Comparison of ENCODE assay signal across 8 mouse cellular contexts in genomic region chr8:106871328-106871926, GRCm38 (mm10). TPM values are rescaled to one million over a fixed set of nuclear protein-coding genes. Genes with fewer than 3 reads are reported as not detected.
DNase-seq lines count a peak whose midpoint lies in the region; ATAC-seq and TF ChIP-seq lines count a peak whose summit lies in the region.

No protein-coding gene starts in this region.

- no peak for ATAC-seq in heart, postnatal 0 days (ENCODE audit: insufficient read depth, low read depth)
- ATAC-seq in liver, embryonic 13.5 days (ENCODE audit: low read depth) = no peak
- peak; percentile 5; the same call in 1 of the 2 replicates for ATAC-seq in stomach, postnatal 0 days (ENCODE audit: low FRiP score, low TSS enrichment)

- no peaks in the 10 kb centered on the region for H3K9me3 ChIP-seq in heart, embryonic 10.5 days
- no peaks in the 10 kb centered on the region for H3K9me3 ChIP-seq in heart, postnatal 0 days (replicated peaks; ENCODE audit: control insufficient read depth, low read length)
- H3K9me3 ChIP-seq in liver, embryonic 13.5 days (replicated peaks) = no peaks in the 10 kb centered on the region
- H3K9me3 ChIP-seq in stomach, postnatal 0 days (ENCODE audit: control insufficient read depth, low read length) = no peaks in the 10 kb centered on the region

- no peak for TF ChIP-seq EP300 in heart, postnatal 0 days (IDR thresholded peaks at IDR 0.05; ENCODE audit: low read depth)
- TF ChIP-seq EP300 in stomach, postnatal 0 days (optimal IDR thresholded peaks at IDR 0.05) = no peak

- intact Hi-C loops in heart, postnatal 14 days (cut with DNase I) = loop anchor here (2.0 to 5.0 kb wide), 2 partner anchors 33 to 154 kb away; no protein-coding TSS in a partner anchor

- H3K4me1 ChIP-seq in heart, embryonic 10.5 days = peaks cover 38% of the 10 kb centered on the region
- H3K4me1 ChIP-seq in heart, postnatal 0 days (ENCODE audit: control insufficient read depth, insufficient read depth) = peaks cover 23% of the 10 kb centered on the region
- H3K4me1 ChIP-seq in liver, embryonic 13.5 days (replicated peaks) = peaks cover 30% of the 10 kb centered on the region
- H3K4me1 ChIP-seq in stomach, postnatal 0 days (replicated peaks; ENCODE audit: control insufficient read depth, insufficient read depth) = peaks cover 9% of the 10 kb centered on the region

- DNase-seq in heart, embryonic 10.5 days (ENCODE audit: low spot score) = no peak
- no peak for DNase-seq in heart, postnatal 14 days
- DNase-seq in brain, adult 2 months (ENCODE audit: low read depth, low spot score) = peak; percentile 40
- DNase-seq in heart, postnatal 0 days (ENCODE audit: low spot score) = no peak
- no peak for DNase-seq in liver, embryonic 13.5 days
- no peak for DNase-seq in stomach, postnatal 0 days (ENCODE audit: low spot score)
- no peak for DNase-seq in left cerebral cortex, adult 11 months (ENCODE audit: low spot score)
- DNase-seq in ovary, adult 18-20 months (ENCODE audit: low spot score) = no peak

- peak overlapping the region; percentile 100 for H3K4me2 ChIP-seq in heart, postnatal 0 days (ENCODE audit: low read depth, low read length)
- H3K4me2 ChIP-seq in liver, embryonic 13.5 days = peak overlapping the region; percentile 68
- H3K4me2 ChIP-seq in stomach, postnatal 0 days (replicated peaks; ENCODE audit: low read depth) = peak overlapping the region; percentile 99

- peaks cover 76% of the 10 kb centered on the region for H3K27me3 ChIP-seq in heart, embryonic 10.5 days (ENCODE audit: insufficient read depth, poor library complexity, severe bottlenecking)
- no peaks in the 10 kb centered on the region for H3K27me3 ChIP-seq in heart, postnatal 0 days (ENCODE audit: control insufficient read depth, insufficient read depth, low read length)
- H3K27me3 ChIP-seq in liver, embryonic 13.5 days = peaks cover 76% of the 10 kb centered on the region
- no peaks in the 10 kb centered on the region for H3K27me3 ChIP-seq in stomach, postnatal 0 days (ENCODE audit: control insufficient read depth, insufficient read depth, low read length)

- peak overlapping the region; percentile 54 for H3K9ac ChIP-seq in heart, postnatal 0 days (replicated peaks; ENCODE audit: low read depth, low read length)
- no peak overlapping the region for H3K9ac ChIP-seq in liver, embryonic 13.5 days
- H3K9ac ChIP-seq in stomach, postnatal 0 days (ENCODE audit: low read length) = peak overlapping the region; percentile 67

- peaks cover 12% of the 10 kb centered on the region for H3K36me3 ChIP-seq in heart, embryonic 10.5 days
- peaks cover 7% of the 10 kb centered on the region; the same call in 1 of the 2 replicates for H3K36me3 ChIP-seq in heart, postnatal 0 days (replicated peaks; ENCODE audit: control insufficient read depth, insufficient read depth, low read length)
- peaks cover 8% of the 10 kb centered on the region for H3K36me3 ChIP-seq in liver, embryonic 13.5 days
- H3K36me3 ChIP-seq in stomach, postnatal 0 days (ENCODE audit: control insufficient read depth, insufficient read depth, low read length) = no peaks in the 10 kb centered on the region; the same call in 1 of the 2 replicates

- peak overlapping the region; percentile 67 for H3K27ac ChIP-seq in heart, embryonic 10.5 days
- H3K27ac ChIP-seq in heart, postnatal 0 days (ENCODE audit: low read depth) = no peak overlapping the region
- H3K27ac ChIP-seq in liver, embryonic 13.5 days = no peak overlapping the region
- peak overlapping the region; percentile 30; the same call in 1 of the 2 replicates for H3K27ac ChIP-seq in stomach, postnatal 0 days (replicated peaks)

- peak overlapping the region; percentile 73 for H3K4me3 ChIP-seq in heart, embryonic 10.5 days
- peak overlapping the region; percentile 70 for H3K4me3 ChIP-seq in heart, postnatal 0 days (ENCODE audit: low read depth, low read length)
- H3K4me3 ChIP-seq in liver, embryonic 13.5 days (replicated peaks) = peak overlapping the region; percentile 53
- H3K4me3 ChIP-seq in stomach, postnatal 0 days (ENCODE audit: low read depth, low read length) = peak overlapping the region; percentile 51

- WGBS in heart, embryonic 10.5 days = 2% methylated on average over 15 of the region's 15 CpGs
- WGBS in heart, postnatal 0 days = 1% methylated on average over 15 of the region's 15 CpGs
- WGBS in liver, embryonic 13.5 days (ENCODE audit: insufficient replicate concordance) = 4% methylated on average over 15 of the region's 15 CpGs
- WGBS in stomach, postnatal 0 days = under 1% methylated on average over 15 of the region's 15 CpGs

- no peak for TF ChIP-seq CTCF in heart, postnatal 0 days (IDR thresholded peaks at IDR 0.05; ENCODE audit: low read depth)
- no peak for TF ChIP-seq CTCF in stomach, postnatal 0 days (IDR thresholded peaks at IDR 0.05; ENCODE audit: low read depth)

RNA-seq across cellular contexts. Expression of gene Has3, which starts 1.4 kb away (rescaled TPM):
- polyA plus RNA-seq in heart, embryonic 10.5 days (2016; fragmentation: Nextera tagmentation; extraction: Ambion mirVana) = 0.25 TPM in 1 of 2 replicates, not detected in the other
- 1 to 10 TPM; 1.2 to 1.9 TPM for total RNA-seq in heart, postnatal 14 days (2021)
- total RNA-seq in heart, postnatal 0 days (2014; rRNA removed; ENCODE audit: low replicate concordance) = 2.5 and 4.6 TPM in 2 replicates
- polyA plus RNA-seq in heart, postnatal 0 days (2015; fragmentation: Nextera tagmentation; extraction: Ambion mirVana) = 0.11 and 0.14 TPM in 2 replicates
- polyA plus RNA-seq in liver, embryonic 13.5 days (2015; fragmentation: Nextera tagmentation; extraction: Ambion mirVana) = 0.02 TPM in 1 of 2 replicates, not detected in the other
- 0.28 and 0.40 TPM in 2 replicates for polyA plus RNA-seq in stomach, postnatal 0 days (2015; fragmentation: Nextera tagmentation; extraction: Ambion mirVana)

RNA-seq across cellular contexts. Expression of gene Utp4, which starts 22.0 kb away (rescaled TPM):
- polyA plus RNA-seq in heart, embryonic 10.5 days (2016; fragmentation: Nextera tagmentation; extraction: Ambion mirVana) = 61.5 and 79.9 TPM in 2 replicates
- total RNA-seq in heart, postnatal 14 days (2021) = 10 to 100 TPM; 19.2 to 23.0 TPM
- total RNA-seq in heart, postnatal 0 days (2014; rRNA removed; ENCODE audit: low replicate concordance) = 18.9 and 30.6 TPM in 2 replicates
- polyA plus RNA-seq in heart, postnatal 0 days (2015; fragmentation: Nextera tagmentation; extraction: Ambion mirVana) = 26.0 and 29.1 TPM in 2 replicates
- polyA plus RNA-seq in liver, embryonic 13.5 days (2015; fragmentation: Nextera tagmentation; extraction: Ambion mirVana) = 57.4 and 62.3 TPM in 2 replicates
- 30.4 and 33.7 TPM in 2 replicates for polyA plus RNA-seq in stomach, postnatal 0 days (2015; fragmentation: Nextera tagmentation; extraction: Ambion mirVana)

Comparison
In these comparisons a context has a peak if more than half of its experiments do, and no peak if none do; other contexts are left out.
1. H3K27ac ChIP-seq: peak in heart, embryonic 10.5 days (single experiment) and stomach, postnatal 0 days (single experiment); none in heart, postnatal 0 days (single experiment) and liver, embryonic 13.5 days (single experiment).
2. Peak in every context shown above with its lines, with median percentiles within 50 percentile points of each other: H3K4me3 ChIP-seq and H3K4me2 ChIP-seq.